Mouse (Mus musculus) layer of hippocampus, adult 9-11 months (tissue): Measurements from ENCODE around the gene Trim41.
"Not testable (repeated sequence)": the region's sequence is repeated elsewhere in the genome, so short reads cannot be mapped to it uniquely, and the experiment has no call there.

Experiments used
- DNase-seq: peaks from one replicate; pipeline ENCODE4 v3.0.0; 2022

The Trim41 gene

GRCm38 (mm10) chr11:48816800-48817665, at the start of gene Trim41:
Gene Trim41, minus strand, starts transcription at chr11:48817353.
- DNase-seq: peak; percentile 99

- DNase-seq: no peak
These were observed 49.3 kb upstream of the Trim41 start for GRCm38 (mm10) chr11:48866481-48866880.

GRCm38 (mm10) chr11:48863808-48864207, 46.7 kb upstream of the Trim41 start:
- no peak for DNase-seq

GRCm38 (mm10) chr11:48862784-48863319, 45.7 kb upstream of the Trim41 start:
- DNase-seq: no peak

GRCm38 (mm10) chr11:48859014-48859413, 41.9 kb upstream of the Trim41 start:
- no peak for DNase-seq

GRCm38 (mm10) chr11:48853474-48854180, 36.5 kb upstream of the Trim41 start:
- peak; percentile 88 for DNase-seq

- DNase-seq: no peak
These were observed 35.7 kb upstream of the Trim41 start for GRCm38 (mm10) chr11:48852624-48853473.

- DNase-seq: no peak
These were observed 35.0 kb upstream of the Trim41 start for GRCm38 (mm10) chr11:48852190-48852589.

- DNase-seq: no peak
These were observed 34.3 kb upstream of the Trim41 start for GRCm38 (mm10) chr11:48851270-48851995.

GRCm38 (mm10) chr11:48850240-48850639, 33.1 kb upstream of the Trim41 start:
- DNase-seq: no peak

GRCm38 (mm10) chr11:48846881-48847280, 29.7 kb upstream of the Trim41 start:
- no peak for DNase-seq

- not testable (repeated sequence) for DNase-seq
These were observed 29.2 kb upstream of the Trim41 start for GRCm38 (mm10) chr11:48846362-48846761.

GRCm38 (mm10) chr11:48845244-48845815, 28.2 kb upstream of the Trim41 start:
- no peak for DNase-seq

- DNase-seq: no peak
These were observed 27.2 kb upstream of the Trim41 start for GRCm38 (mm10) chr11:48844309-48844708.

- DNase-seq: no peak
These were observed 26.0 kb upstream of the Trim41 start for GRCm38 (mm10) chr11:48843202-48843601.

GRCm38 (mm10) chr11:48842378-48842792, 25.2 kb upstream of the Trim41 start:
- no peak for DNase-seq

GRCm38 (mm10) chr11:48841213-48841612, 24.1 kb upstream of the Trim41 start:
- no peak for DNase-seq

GRCm38 (mm10) chr11:48840805-48841204, 23.7 kb upstream of the Trim41 start:
- no peak for DNase-seq

- no peak for DNase-seq
These were observed 21.9 kb upstream of the Trim41 start for GRCm38 (mm10) chr11:48838879-48839680.

- no peak for DNase-seq
These were observed 21.1 kb upstream of the Trim41 start for GRCm38 (mm10) chr11:48838181-48838797.
